Mouse (Mus musculus) brown adipose tissue, adult 24 weeks (tissue): ENCODE measurements around the gene Pld2. TPM values are rescaled to one million over a fixed set of nuclear protein-coding genes. Genes with fewer than 3 reads are reported as not detected.
"Not testable (repeated sequence)": the region's sequence is repeated elsewhere in the genome, so short reads cannot be mapped to it uniquely, and the experiment has no call there.

ENCODE experiments used
- H3K27ac ChIP-seq: fragments of 200-500 bp; replicated peaks from 2 replicates; pipeline ENCODE4 v1.5.1; 2012; ENCODE audit warnings: low read depth, mild to moderate bottlenecking, low read length
- H3K4me1 ChIP-seq: fragments of 200-500 bp; 2 replicates; pipeline ENCODE4 v1.6.1; 2012; ENCODE audit warnings: low read length, mixed read lengths; ENCODE audit not compliant: control insufficient read depth, insufficient read depth, insufficient read length
- H3K4me3 ChIP-seq: fragments of 200-500 bp; 2 replicates; pipeline ENCODE4 v1.5.1; 2012; ENCODE audit warnings: low read depth, mild to moderate bottlenecking, low read length, moderate library complexity; ENCODE audit not compliant: insufficient read depth
- polyA plus RNA-seq: library from polyadenylated mRNA; stranded (reverse); fragments of >200 nt; gene quantifications from 2 replicates; pipeline ENCODE4 v1.2.4, GENCODE M21; 2012; ENCODE audit not compliant: missing spikeins, insufficient read depth, insufficient read length

The Pld2 gene
- polyA plus RNA-seq, 1 experiment: 5.9 TPM

GRCm38 (mm10) chr11:70551526-70551925 lies 11.7 kb downstream of the Pld2 start:
- Histone ChIP-seq H3K27ac (no peak overlapping the region), H3K4me3 (no peak overlapping the region), H3K4me1 (no peaks in the 10 kb centered on the region)

GRCm38 (mm10) chr11:70553940-70554339 lies 14.1 kb downstream of the Pld2 start:
- no peak overlapping the region for H3K4me3 ChIP-seq
- H3K4me1 ChIP-seq: no peaks in the 10 kb centered on the region
- H3K27ac ChIP-seq: no peak overlapping the region

- H3K4me1 ChIP-seq: no peaks in the 10 kb centered on the region
- H3K27ac ChIP-seq: no peak overlapping the region
- no peak overlapping the region for H3K4me3 ChIP-seq
Observed at GRCm38 (mm10) chr11:70557545-70557944, 17.7 kb downstream of the Pld2 start.

DNA sequence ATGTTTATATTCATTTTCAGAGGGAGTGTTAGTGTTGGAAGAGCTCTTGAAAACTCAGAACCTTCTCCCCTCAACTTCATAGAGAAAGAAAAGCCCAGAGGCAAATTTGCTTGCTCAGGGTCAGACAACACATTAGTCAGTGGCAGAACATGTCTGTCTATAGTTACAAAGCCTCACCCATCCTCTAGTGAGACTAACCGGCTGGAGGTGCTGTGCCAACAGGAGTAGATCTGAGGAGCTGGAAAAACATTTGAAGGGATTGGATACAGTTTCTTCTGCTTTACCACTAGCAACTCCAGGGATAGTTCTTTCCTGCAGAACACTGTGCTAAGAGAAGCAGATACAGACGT lies 22.0 kb downstream of the Pld2 start:
- Histone ChIP-seq H3K27ac (no peak overlapping the region), H3K4me3 (peak overlapping the region; percentile 94; the same call in 1 of the 2 replicates), H3K4me1 (peaks cover 4% of the 10 kb centered on the region; the same call in 1 of the 2 replicates)

GRCm38 (mm10) chr11:70562287-70562994 lies 22.6 kb downstream of the Pld2 start, which contains the start of gene Mink1:
TSS of gene Mink1 (plus strand) at chr11:70562881.
- peaks cover 4% of the 10 kb centered on the region; the same call in 1 of the 2 replicates for H3K4me1 ChIP-seq
- H3K27ac ChIP-seq: peak within 1 kb of the TSS; percentile 56
- H3K4me3 ChIP-seq: peak within 1 kb of the TSS; percentile 94

- H3K27ac ChIP-seq: peak overlapping the region; percentile 21; the same call in 1 of the 2 replicates
- H3K4me3 ChIP-seq: peak overlapping the region; percentile 94
- H3K4me1 ChIP-seq: peaks cover 4% of the 10 kb centered on the region; the same call in 1 of the 2 replicates
Observed at GRCm38 (mm10) chr11:70562995-70563469, 23.2 kb downstream of the Pld2 start.

- Histone ChIP-seq H3K4me3 (peak overlapping the region; percentile 94), H3K4me1 (peaks cover 4% of the 10 kb centered on the region; the same call in 1 of the 2 replicates), H3K27ac (peak overlapping the region; percentile 21; the same call in 1 of the 2 replicates)
Observed at GRCm38 (mm10) chr11:70563470-70564275, 23.8 kb downstream of the Pld2 start.

DNA sequence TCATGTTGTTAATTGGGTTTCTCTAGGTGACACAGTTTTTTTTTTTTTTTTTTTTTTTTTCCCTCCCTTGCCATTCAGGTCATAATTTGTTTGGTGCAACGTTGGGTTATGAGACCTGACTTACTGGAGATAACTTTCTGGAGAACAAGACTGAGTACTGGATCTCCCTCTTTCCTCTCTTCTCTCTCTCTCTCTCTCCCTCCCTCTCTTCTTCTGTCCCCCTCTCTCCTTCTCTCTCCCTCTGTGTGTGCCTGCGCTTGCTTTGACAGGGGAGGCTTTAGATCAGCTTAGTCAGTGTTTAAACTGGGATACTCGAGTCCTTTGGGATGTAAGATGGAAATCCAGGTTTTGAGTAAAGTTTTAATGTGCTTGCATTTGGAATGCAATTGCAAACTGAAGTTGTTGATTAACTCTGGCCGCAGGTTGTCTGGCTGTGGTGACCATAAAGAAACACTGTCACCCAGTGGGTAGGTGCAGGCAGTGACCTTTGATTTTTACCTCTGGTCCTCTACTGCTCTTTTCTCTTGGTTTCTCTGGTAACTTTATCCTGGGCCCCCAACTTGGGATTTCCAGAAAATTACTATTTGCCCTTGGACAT lies 24.5 kb downstream of the Pld2 start:
- Histone ChIP-seq H3K4me3 (peak overlapping the region; percentile 94; the same call in 1 of the 2 replicates), H3K27ac (no peak overlapping the region), H3K4me1 (peaks cover 4% of the 10 kb centered on the region; the same call in 1 of the 2 replicates)

DNA sequence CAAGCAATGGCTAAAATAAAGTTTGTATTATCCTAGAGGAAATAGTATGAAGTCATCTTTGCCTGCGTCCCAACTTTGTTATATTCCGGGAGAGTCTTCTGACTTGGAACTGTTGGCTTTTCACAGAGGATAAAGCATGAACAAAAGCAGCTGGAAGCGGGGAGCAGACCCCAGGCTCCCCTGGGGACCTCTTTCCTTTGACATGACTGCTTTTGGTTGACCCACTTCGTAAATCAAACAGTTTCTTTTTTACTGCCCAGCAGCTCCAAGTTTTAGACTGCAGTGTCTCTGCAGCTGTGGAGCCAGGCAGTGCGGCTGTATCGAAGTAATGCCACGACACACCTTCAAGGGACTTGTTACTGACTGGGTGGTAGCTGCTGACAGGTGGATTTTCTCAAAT lies 26.7 kb downstream of the Pld2 start:
- Histone ChIP-seq H3K27ac (no peak overlapping the region), H3K4me1 (peaks cover 4% of the 10 kb centered on the region; the same call in 1 of the 2 replicates), H3K4me3 (no peak overlapping the region)

- H3K4me3 ChIP-seq, H3K4me1 ChIP-seq, H3K27ac ChIP-seq: not testable (repeated sequence)
Observed at GRCm38 (mm10) chr11:70570614-70571013, 30.8 kb downstream of the Pld2 start.

- Histone ChIP-seq H3K4me3 (no peak overlapping the region), H3K27ac (no peak overlapping the region), H3K4me1 (no peaks in the 10 kb centered on the region; the same call in 1 of the 2 replicates)
Observed at GRCm38 (mm10) chr11:70571641-70572040, 31.8 kb downstream of the Pld2 start.

GRCm38 (mm10) chr11:70572348-70572902 lies 32.6 kb downstream of the Pld2 start:
- peaks cover 3% of the 10 kb centered on the region for H3K4me1 ChIP-seq
- H3K27ac ChIP-seq: no peak overlapping the region
- H3K4me3 ChIP-seq: no peak overlapping the region

DNA sequence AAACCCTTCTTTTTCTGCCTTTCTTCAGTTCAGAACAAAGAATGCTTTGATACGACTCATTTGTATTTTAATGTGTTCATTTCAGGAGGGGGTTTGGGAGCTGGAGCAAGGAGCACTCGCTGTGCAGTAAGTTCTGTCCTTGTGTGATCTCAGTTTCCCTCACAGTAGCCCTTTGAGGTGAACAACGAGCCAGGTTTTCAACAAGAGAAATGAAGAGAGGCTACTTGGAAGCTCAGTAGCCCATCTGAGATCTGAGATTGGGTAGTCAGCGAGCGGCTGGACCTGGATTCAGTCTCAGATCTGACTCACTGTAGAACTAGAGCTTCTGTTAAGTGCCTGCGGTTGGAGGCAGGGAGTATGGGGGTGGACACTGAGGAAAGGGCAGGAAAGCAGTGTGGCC lies 34.0 kb downstream of the Pld2 start:
- Histone ChIP-seq H3K27ac (no peak overlapping the region), H3K4me1 (peaks cover 10% of the 10 kb centered on the region), H3K4me3 (no peak overlapping the region)

GRCm38 (mm10) chr11:70577201-70577600 lies 37.3 kb downstream of the Pld2 start:
- Histone ChIP-seq H3K27ac (no peak overlapping the region), H3K4me3 (no peak overlapping the region), H3K4me1 (peaks cover 22% of the 10 kb centered on the region)

DNA sequence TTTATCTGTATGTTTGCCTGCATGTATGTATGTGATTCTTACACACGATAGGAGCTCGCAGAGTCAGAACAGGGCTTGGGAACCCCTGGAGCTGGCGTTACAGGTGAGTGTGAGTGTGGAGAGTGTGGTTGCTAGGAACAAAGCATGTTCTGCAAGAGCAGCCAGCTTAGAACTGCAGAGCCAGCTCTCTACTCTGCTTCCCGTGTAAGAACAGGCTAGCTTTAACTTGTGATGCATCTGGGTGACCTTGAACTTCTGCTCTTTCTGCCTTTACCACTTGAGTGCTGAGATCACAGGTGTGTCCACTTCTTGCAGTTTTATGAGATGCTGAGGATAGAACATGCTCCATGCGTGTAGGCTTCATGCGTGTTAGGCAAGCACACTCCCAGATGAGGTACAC lies 39.1 kb downstream of the Pld2 start:
- Histone ChIP-seq H3K27ac (no peak overlapping the region), H3K4me3 (no peak overlapping the region), H3K4me1 (peaks cover 36% of the 10 kb centered on the region)
